Mouse (Mus musculus): ENCODE data around the gene Usp5.

DNA sequence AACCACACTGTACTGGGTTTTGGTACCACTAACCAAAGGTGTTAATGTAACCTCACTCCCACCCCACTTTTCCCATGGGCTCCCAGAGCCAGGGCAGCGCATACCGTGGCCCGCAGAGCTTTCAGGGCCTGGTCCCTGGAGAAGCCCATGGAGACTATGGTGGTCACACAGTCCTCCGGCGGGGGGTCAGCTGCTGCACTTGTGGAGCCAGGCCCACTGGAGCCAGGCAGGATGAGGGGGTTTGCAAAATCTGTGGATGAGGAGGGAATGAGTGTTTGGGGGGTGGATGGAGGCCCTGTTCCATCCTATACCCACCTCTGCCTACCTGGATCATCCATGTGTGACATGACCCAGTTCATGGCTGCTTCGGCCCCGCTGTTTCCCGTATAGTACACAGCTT is 11.7 kb downstream of the Usp5 start:
- TF ChIP-seq CTCF (IDR thresholded peaks at IDR 0.05; ENCODE audit: insufficient read depth, low read length), result no peak
- no peak for TF ChIP-seq POLR2A (IDR thresholded peaks at IDR 0.05; ENCODE audit: borderline replicate concordance, extremely low read depth, low read depth, low read length)

Measured in lung, adult 2 months (tissue).